Mouse (Mus musculus) monocyte, adult 2 months (primary cell): ENCODE data around the gene Phactr2.

ENCODE experiments used
- DNase-seq, 2 experiments: peaks; one replicate each; pipeline ENCODE4 v3.0.0; 2022; ENCODE audit warnings: low spot score in 2 of 2, low read depth in 1 of 2

Phactr2 gene

GRCm38 (mm10) chr10:13280298-13280853 lies 193.8 kb downstream of the Phactr2 start:
- no peak for DNase-seq

DNA sequence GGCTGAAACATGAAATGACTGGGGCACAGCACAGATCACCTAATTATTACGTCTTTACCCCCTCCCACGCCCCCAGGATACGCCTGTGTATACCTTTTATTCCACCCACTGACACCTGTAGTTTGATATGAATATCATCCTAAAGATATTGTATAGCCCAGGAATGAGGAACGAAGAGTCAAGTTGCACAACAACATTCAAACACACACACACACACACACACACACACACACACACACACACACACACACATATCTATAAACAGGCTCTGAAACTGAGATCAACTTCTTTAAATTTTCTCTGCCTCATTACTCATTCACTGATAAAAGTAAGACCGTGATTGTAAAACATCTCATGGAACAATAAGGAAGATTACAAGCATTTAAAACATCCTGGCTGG lies 197.9 kb downstream of the Phactr2 start:
- DNase-seq: no peak

- no peak for DNase-seq
Measured at GRCm38 (mm10) chr10:13275152-13275551, 199.1 kb downstream of the Phactr2 start.

DNA sequence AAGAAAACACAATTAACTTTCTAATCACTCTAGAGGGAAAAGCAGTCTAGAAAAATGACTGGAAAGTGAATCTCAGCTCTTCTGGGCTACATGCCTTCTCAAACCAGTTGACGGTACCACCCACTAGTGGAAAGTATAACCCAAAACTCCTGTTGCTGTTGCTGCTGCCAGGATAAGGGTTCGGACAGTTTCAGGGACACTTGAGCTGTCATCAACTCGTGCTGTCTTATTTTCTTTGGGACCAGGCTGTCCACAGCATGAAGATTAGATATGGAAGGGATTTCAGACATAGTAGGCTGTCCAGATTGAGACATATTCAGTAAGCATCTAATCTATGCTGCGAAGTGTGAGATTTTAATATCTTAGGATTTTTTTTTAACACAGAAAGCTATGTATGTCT lies 199.5 kb downstream of the Phactr2 start:
- DNase-seq: no peak

DNA sequence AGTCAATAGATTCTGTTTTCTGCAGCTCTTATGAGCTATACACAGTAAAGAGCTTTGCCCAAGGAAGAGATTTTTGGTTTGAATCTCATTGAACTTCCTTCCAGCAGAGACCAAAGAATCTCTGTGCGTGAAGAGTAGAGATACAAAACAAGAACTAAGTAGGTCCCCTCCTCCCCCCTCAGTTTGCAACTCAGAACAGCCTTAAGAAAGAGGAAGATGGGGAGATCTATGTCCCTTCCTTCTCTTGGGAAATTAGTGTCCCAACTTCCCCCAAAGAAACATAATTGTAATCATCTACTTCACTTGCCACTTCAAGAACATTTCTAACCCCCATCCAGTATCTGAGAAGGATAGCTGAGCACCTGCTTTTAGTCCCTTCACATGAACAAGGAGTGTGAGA lies 200.5 kb downstream of the Phactr2 start:
- peak in 1 of 2 experiments; percentile 7 for DNase-seq

DNA sequence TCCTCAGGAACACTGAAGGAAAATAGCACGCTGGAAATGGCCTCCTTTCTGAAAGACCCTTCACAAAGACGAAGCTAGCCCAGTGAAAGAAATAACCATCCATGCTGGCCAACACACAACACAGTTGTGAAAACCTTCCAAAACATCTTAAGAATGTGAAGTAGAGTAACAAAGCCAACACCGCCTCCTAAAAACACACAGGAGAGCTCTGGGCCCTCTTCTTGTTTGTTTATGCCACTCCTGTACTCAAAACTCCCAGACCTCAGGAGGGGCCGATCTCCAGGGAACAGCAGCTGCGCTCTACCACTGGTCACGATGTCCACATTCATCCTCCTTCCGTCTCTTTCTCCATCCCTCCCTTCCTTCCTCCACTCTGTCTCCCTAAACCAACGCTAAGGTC lies 202.5 kb downstream of the Phactr2 start:
- no peak for DNase-seq

- DNase-seq: no peak
Measured at GRCm38 (mm10) chr10:13271099-13271498, 203.1 kb downstream of the Phactr2 start.

- no peak for DNase-seq
Measured at GRCm38 (mm10) chr10:13270270-13270669, 203.9 kb downstream of the Phactr2 start.

- no peak for DNase-seq
Measured at GRCm38 (mm10) chr10:13259251-13259650, 215.0 kb downstream of the Phactr2 start.

DNA sequence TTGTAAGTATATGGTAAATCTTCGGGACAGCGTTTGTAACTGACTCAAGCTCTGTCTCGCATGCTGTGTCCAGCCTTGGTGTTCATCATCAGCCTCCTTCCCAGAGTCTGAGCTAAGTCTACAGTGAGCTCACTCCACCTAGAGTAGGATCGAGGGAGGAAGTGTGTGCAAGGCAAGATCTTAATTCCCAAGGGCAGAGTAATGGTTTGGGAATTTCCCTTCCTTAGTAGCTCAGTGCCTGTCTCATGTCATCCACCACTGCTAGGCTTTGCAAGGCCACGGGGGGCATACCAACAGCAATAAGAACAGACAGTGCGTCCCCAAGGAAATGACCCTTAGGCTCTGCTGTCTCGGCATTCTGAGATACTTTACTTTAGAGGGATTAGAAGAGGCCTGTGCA lies 218.0 kb downstream of the Phactr2 start:
- DNase-seq: no peak

DNA sequence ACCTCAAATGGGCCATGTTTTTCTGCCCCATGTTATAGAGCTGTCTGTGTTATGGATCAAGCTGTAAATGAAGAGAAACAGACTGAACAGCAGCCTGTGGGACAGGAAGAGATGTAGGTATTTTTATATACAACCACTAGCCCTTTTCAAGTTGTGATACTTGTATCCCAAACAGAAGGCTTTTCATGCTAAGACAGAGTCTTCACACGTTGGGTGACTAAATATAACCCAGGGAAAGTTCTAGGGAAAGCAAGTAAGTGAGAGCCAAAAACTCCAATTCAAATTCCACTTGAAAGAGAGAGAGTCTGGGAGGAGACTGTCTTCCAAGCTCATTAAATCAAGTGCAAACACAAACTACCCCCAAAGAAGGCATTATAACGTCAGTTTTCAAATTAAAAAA lies 223.9 kb downstream of the Phactr2 start:
- DNase-seq: no peak

GRCm38 (mm10) chr10:13249126-13249525 lies 225.1 kb downstream of the Phactr2 start:
- DNase-seq: no peak

- no peak for DNase-seq
Measured at GRCm38 (mm10) chr10:13245714-13246113, 228.5 kb downstream of the Phactr2 start.

DNA sequence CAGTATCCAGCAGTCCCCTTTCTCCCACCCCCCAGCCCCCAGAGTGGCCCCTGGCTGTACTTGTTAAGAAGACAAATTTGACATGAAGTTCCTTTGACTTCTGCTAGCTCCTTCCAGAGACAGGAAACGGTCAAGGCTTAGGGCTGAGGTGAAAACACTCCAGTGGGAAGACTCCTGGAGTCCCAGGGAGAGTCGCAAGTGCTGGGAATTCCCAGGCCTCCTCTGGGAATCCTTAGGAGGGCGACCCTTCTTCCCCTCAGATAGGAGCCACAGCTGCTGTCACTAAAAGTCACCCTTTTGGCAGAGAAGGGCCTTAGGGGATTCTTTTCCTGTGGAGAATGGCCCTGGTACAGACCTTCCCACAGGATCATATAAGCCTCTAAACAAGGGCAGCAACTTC lies 230.0 kb downstream of the Phactr2 start:
- DNase-seq: no peak

GRCm38 (mm10) chr10:13240431-13240830 lies 233.8 kb downstream of the Phactr2 start:
- no peak for DNase-seq

DNA sequence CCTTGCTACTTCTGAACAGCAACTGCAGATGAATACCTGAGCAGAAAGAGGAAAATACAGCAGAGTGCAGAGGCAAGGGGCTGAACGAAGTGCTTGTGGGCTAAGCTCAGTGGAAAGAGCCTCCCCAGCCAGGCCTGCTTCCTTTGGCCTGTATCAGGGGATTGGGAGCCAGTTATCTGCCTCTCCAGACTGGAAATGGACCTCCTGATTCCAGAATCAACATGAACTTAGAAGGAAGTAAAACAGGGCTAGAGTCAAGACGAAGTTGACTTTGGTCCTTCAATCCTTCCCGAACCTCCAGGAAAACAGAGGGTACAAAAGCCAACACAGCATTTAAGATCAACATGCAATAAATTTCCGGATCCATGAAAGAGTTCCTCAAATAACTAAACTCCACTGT lies 236.0 kb downstream of the Phactr2 start:
- DNase-seq: no peak

GRCm38 (mm10) chr10:13236866-13237265 lies 237.3 kb downstream of the Phactr2 start:
- DNase-seq: no peak

- no peak for DNase-seq
Measured at GRCm38 (mm10) chr10:13234503-13234902, 239.7 kb downstream of the Phactr2 start.

GRCm38 (mm10) chr10:13233941-13234340 lies 240.3 kb downstream of the Phactr2 start:
- no peak for DNase-seq

DNA sequence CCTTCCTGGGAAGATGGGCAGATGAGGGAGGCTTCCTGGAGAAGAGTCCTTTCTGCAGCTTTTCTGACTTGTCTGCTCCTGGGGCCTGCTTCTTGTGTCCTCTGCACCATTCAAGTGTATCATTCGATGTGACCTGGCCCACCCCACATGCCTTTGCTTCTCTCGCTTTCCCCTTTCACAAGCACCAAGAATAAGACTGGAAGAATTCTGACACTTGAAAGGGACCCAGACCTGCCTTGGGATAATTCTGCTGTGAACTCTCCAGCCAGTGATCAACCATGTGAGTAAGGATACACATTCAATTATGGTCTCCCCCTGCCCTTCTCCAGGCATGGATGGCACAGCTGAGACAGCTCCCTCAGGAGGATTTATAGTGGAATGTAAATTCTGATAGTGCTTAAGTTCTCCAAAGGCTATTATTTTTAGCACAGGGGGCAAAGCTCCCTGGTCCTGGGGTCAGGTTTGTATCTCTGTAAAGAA lies 241.0 kb downstream of the Phactr2 start:
- DNase-seq: no peak

DNA sequence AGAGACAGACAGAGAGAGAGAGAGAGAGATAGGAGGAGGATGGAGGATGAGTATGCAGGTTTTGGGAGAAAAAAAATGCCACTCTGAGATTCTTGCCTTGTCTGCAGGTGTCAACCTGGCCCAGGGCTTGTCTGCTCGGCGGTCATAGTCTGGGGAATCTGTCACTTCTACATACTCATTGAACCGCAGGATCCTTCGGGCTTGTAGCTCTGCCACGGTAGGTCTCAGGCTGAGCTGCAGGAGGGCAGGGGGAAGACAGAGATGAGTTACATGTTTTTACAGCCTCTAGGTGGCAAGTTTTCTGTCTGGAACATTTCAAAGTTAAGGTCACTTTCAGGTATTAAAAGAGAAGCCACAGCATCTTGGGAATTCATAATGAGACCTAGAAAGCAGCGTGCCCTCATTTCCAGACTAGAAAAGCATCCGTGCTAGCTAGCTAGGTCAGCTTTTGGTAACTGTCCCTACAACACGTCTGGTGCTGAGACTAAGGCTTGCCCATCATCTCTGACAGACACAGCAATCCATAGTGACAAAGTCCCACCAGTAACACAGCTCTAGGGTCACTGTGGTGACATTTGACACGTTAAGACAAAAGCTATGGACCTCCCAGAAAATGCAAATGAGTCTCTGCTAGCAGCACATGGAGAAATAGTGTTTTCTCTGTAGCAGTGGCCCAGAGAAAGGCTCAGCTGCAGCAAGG lies 241.6 kb downstream of the Phactr2 start:
- no peak for DNase-seq

DNA sequence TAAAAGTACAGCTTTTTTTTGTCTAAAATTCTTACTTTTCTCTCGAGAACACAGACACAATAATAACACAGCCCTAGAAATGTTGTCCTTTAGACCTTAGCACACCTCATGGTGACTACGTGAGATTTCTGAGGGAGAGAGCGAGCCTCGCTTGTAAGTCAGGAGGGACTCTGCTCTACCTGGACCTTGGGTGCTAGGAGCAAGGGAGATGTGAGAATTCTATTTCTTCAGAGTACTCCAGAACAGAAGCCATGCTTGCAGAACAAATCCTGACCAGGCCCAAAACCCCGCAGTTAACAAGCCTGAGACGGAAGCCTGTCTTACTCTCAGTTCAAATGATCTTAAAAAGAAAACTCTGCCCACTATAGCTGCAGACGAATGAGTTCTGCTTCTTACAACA lies 243.5 kb downstream of the Phactr2 start:
- no peak for DNase-seq
